Mouse (Mus musculus): Measurements from ENCODE around the gene Vps50. TPM values are rescaled to one million over a fixed set of nuclear protein-coding genes. Genes with fewer than 3 reads are reported as not detected.
"Not testable (repeated sequence)": the region's sequence is repeated elsewhere in the genome, so short reads cannot be mapped to it uniquely, and the experiment has no call there.

Vps50 gene
- total and polyA plus RNA-seq, 3 experiments: 3.2 to 14.8 (median 13.9) TPM

DNA sequence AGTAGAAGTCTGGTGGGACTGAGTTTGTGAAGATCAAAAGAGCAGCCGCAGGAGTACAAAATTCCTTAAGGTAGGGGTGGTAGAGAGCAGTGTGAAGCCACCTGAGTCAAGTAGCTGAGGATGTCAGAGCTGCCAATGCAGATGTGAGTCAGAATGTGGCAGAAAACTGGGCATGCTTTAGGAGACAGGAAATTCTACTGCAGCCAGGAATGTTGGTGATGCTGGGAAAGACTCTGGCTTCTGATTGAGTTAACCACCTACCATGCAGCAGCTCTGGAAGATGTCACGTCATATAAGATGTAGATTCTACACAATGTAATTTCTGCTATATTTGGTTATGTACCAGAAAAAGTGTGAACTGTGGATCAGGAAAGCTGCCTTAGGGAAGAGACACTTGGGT lies 114.6 kb downstream of the Vps50 start:
- H3K27ac ChIP-seq: no peak overlapping the region
- H3K79me2 ChIP-seq (replicated peaks; ENCODE audit: control insufficient read depth, insufficient read depth, low read length): no peaks in the 10 kb centered on the region
- H3K9ac ChIP-seq (ENCODE audit: low read depth, low read length): no peak overlapping the region
- TF ChIP-seq EP300 (IDR thresholded peaks at IDR 0.05; ENCODE audit: insufficient read depth, low read depth, low read length) (no peak), CTCF (IDR thresholded peaks at IDR 0.05) (no peak), POLR2A (IDR thresholded peaks at IDR 0.05; ENCODE audit: insufficient read depth, low read depth, low read length) (no peak)
- WGBS: 85% methylated on average over 2 of the region's 2 CpGs
- DNase-seq: no peak
- intact Hi-C loops (cut with DNase I): no loop called here
- no peaks in the 10 kb centered on the region for H3K36me3 ChIP-seq (ENCODE audit: control insufficient read depth, insufficient read depth, low read length)
- H3K4me1 ChIP-seq (ENCODE audit: control insufficient read depth, insufficient read depth, low read length): no peaks in the 10 kb centered on the region
- H3K4me3 ChIP-seq: no peak overlapping the region
- no peaks in the 10 kb centered on the region for H3K27me3 ChIP-seq (ENCODE audit: control insufficient read depth, insufficient read depth, low read length)

DNA sequence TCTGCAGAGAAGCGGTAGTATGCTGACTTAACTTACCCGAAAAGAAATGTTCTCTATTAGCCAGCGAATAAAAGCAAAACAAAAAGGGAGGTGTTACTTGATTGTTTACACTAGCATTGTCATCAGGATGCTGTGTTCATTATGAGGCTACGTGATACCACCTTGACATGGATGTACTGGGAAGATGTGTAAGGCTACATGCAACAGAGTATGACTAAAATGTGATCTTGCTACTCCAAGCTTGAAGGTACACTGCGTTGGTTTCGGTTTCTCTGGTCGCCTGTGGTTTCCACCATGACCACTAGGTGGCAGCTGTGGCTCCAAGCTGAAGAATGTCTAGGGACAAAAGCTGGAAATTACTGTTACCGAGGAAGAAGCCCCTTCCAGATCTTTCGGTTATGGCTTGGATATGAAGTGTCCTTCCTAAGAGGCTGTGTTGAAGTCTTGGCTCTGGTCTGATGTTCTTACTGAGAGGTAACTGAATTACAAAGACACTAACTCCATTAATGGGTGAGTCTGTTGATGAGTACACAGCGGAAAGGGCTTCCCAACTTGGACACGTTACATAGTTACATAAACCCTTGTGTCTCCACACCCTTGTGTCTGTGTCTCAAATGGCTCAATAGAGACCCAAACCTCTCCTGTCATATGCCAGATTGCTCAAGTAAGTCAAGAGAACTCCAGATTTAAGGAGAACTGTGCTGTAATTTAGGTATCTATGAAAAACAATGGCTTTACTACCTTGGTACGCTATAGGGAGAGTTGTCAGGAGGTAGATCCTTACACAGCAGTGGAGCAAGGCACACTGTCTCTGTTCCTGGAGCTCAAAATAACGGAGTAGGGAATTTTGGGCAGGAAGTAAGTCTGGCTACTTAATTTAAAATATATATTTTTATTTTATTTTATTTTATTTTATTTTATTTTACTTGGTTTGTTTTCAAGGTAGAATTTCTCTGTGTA lies 122.5 kb downstream of the Vps50 start:
- intact Hi-C loops (cut with DNase I): loop anchor here (10.0 kb wide), 1 partner anchor 124 kb away; no protein-coding TSS in a partner anchor
- Histone ChIP-seq H3K9ac (ENCODE audit: low read depth, low read length) (peak overlapping the region; percentile 49; the same call in 1 of the 2 replicates), H3K4me3 (peak overlapping the region; percentile 33)
- 51% methylated on average over 11 of the region's 13 CpGs for WGBS
- H3K79me2 ChIP-seq (replicated peaks; ENCODE audit: control insufficient read depth, insufficient read depth, low read length); H3K36me3 ChIP-seq (ENCODE audit: control insufficient read depth, insufficient read depth, low read length); H3K4me1 ChIP-seq (ENCODE audit: control insufficient read depth, insufficient read depth, low read length); H3K27ac ChIP-seq; H3K27me3 ChIP-seq (ENCODE audit: control insufficient read depth, insufficient read depth, low read length): not testable (repeated sequence)
- peak; percentile 65 for TF ChIP-seq CTCF (IDR thresholded peaks at IDR 0.05)
- DNase-seq: peak; percentile 12 to 23

Other genes starting within 250 kb of the Vps50 start
- 1 to 10 TPM; 5.9 to 6.4 TPM for gene Samd9l, start 98.8 kb upstream of the Vps50 start, total RNA-seq (2021)
- gene Samd9l, start 98.8 kb upstream of the Vps50 start, polyA plus RNA-seq (2012; rRNA removed): 1.5 and 3.6 TPM in 2 replicates
- under 1 TPM; 0.16 to 0.34 TPM for gene Hepacam2, start 84 bp upstream of the Vps50 start, total RNA-seq (2021)
- 0.74 and 1.2 TPM in 2 replicates for gene Hepacam2, start 84 bp upstream of the Vps50 start, polyA plus RNA-seq (2012; rRNA removed)

Data from heart, adult 2 months (tissue).